Mouse (Mus musculus) brain, embryonic 18.5 days (tissue): ENCODE results near the gene Gh.

ENCODE experiments used
- DNase-seq: peaks from one replicate; pipeline ENCODE4 v3.0.0-alpha.2; 2012; ENCODE audit warnings: low read depth, low spot score

Gh gene

DNA sequence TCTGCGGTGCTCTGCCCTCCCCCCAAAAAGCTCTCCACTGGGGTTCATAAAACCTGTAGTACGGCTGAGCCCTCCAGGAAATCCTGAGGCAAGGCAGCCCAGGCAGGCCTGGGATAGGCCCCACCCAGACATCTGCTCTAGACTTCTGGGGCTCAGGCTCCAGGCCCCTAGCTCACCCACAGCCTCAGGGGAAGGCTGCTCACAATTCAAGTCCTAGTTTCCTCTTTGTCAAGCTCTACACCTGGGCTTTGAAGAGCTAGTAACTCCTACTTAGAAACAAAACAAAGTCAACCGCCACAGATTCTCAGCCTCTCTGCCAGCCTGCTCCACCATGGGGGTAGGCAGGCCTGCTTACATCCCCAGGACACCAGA lies 32.6 kb downstream of the Gh start:
- DNase-seq, result no peak

DNA sequence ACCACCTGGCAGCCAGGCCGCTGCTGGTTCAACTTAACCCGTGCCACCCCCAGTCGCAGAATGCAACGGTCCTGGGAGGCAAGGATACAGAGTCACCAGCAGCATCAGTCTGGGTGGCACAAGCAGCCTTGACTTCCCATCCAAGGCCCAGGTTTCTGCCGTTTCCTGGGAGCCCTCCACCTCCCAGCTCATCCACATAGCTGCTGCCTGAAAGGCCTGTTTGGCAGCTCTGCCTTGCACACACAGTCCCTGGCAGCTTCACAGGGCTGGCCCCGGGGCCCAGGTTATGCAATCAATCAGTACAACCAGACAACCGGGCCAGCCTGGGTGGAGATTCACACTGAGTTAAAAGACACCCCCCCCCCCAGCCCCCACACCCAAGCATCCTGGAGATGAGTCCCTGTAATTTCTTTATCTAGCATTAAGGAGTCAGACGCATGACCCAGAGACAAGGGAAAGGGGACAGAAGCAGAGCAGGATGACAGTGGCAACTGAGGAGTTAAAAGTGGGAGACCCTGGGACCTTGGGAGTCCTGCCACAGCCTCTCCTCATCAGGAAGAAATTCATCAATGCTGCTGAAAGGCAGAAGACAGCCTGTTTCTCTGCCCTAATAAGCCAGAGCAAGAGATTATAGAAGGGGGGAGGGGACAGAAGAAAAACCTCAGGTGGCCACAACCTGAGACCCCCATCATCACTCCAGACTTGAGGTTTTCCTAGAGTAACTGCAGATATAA lies 33.2 kb downstream of the Gh start:
- DNase-seq, result no peak

DNA sequence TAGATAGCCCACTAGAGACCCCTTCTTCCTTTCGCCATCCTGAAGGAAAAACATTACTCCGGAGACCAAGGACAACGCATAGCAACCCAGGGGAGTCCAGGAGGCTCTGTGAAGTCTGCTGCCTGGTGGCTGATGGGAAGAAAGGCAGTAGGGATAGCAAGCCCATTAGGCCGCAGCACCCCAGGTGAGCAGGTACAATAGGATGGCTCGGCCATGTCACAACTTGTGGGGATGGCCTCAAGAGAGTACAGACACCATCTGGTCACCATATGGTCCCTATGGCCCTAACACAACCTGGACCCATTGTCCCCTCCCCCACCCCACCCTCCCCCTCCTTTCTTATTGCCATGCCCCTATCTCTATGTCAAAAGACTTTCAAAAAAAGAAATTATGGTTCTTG lies 33.8 kb downstream of the Gh start:
- DNase-seq, result no peak

DNA sequence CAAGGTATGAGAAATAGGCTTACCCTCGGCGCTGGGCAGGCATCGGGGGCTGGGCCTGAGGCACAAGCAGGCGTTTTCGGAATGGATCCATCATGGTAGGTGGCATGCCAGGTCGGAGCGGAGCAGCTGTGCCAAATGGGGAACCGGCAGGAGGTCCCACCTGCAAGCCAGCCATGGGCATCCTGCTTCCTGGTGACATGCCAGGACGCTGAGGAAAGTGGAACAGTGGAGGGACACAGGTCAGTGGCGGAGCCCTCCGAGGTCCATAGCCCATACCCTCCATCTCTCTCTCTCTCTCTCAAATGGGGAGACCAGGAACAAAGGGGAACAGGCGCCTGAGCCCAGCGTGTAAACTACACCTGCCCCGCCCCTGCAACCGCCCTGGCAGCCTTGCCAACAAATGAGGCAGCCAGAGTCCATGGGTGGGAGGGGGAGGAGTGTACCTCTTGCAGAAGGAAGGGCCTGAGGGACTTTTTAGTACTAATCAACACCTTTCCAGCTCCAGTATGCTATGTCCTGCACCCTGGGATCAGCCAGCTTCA lies 34.3 kb downstream of the Gh start:
- DNase-seq, result no peak

DNA sequence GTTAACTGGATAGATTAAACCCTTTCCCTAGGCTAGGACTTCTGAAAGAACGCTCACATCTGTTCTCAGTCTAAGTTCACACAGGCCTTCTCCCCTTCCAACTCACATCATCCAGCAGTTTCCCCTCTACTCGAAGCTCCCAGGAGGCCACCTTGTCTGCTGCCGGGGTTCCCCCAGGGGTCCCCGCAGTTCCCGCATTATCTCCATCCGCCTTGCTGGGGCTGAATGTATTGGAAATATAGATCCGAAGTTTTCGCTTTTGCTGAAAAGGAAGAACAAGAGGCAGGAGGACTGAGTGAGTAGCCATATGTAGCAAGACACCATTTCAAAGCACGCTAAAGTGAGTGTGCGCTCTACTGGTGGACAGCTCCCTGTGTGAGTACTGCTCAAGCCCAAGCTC lies 35.2 kb downstream of the Gh start:
- no peak for DNase-seq

DNA sequence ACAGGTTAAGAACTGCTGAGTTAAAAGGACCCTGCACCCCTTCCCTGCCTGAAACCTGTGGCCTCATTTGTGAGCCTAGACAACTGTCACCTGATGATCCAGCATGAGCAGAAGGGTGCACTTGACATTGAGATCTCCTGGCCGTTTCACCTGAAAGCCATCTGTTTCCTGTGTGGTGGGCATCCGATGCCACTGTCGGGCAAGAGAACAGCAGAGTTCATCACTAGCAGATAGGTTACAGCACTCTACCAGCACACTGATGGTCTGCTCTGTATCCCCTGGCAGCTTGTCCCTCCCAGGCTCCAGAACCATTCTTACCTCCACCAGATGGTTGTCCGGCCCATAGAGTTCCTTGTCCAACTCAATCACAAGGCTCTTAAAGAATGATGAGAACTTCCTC lies 36.1 kb downstream of the Gh start:
- DNase-seq, result no peak

DNA sequence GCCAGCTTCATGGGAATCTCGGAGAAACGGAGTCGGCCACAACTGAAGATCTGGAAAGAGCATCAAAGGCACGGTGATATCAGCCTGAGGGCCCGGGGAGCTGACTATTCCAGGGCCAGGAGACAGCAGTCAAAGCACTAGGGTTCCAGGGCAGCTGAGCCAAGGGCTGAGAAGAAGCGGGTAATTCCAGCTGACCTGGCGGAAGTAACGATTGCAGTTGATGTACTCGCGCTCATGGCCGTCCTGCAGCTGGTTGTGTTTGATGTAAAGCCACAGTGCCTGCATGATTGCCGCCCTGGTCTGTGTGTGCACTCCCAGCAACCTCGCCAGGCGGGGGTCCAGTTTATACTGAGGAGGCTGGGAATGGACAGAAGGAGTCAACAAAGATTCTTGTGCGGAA lies 36.7 kb downstream of the Gh start:
- no peak for DNase-seq

DNA sequence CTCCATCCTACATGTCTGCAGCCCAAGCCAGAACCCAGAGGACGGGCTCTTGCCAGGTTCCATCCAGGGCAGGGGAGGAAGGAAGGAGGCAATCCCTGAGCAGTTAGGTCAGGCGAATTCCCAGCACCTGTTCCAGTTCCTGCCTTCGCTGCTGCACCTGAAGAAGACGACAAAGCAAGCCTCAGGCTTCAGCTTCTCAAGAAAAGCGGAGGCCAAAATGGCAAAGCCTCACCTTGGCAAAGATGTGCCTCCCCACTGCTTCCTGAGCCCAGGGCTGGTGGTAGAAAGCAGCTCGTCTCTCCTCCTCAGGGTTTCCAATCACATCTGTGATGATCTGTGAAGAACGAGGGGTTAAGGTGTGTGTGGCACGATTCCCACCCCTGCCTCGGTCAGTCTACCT lies 37.7 kb downstream of the Gh start:
- no peak for DNase-seq

DNA sequence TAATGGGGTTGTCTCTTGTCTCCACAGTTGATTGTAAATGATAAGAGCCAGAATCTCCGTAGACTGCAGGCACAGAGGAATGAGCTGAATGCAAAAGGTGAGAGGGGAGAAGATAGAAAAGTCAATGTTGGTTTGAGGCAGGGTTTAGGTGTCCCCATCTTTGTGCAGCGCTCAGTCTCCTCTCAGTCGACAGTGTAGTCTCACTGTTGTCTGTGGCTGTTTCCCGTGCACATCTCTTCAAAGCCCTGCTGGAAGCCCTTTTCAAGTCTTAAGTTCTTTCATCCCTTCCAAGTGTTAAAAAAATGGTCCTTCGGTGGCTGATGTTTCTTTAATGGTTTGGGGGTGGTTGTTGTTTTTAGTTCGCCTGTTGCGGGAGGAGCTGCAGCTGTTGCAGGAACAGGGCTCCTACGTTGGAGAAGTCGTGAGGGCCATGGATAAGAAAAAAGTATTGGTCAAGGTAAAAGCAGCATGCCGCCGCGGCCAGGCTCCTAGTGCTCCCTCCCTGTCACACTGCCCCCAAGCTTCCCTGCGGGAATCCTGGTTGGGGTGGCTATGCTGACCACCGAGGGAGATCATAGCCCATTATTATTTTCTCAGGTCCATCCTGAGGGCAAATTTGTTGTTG lies 40.7 kb downstream of the Gh start:
- no peak for DNase-seq

DNA sequence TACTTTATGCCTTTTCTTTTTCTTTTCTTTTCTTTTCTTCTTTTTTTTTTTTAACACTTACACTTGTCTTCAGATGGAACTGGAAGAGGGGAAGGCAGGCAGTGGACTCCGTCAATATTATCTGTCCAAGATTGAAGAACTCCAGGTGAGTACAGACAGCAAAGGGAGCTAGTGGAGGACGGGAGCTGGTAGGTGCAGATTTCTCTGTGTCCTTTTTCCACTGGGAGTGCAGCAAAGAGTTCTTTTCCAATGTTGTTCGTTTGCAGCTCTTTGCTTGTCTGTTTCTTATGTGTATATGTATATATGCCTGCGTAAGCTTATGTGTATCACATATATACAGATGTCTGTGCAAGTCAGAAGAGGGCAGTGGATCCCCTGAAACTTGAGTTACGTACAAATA lies 44.9 kb downstream of the Gh start:
- DNase-seq, result no peak

DNA sequence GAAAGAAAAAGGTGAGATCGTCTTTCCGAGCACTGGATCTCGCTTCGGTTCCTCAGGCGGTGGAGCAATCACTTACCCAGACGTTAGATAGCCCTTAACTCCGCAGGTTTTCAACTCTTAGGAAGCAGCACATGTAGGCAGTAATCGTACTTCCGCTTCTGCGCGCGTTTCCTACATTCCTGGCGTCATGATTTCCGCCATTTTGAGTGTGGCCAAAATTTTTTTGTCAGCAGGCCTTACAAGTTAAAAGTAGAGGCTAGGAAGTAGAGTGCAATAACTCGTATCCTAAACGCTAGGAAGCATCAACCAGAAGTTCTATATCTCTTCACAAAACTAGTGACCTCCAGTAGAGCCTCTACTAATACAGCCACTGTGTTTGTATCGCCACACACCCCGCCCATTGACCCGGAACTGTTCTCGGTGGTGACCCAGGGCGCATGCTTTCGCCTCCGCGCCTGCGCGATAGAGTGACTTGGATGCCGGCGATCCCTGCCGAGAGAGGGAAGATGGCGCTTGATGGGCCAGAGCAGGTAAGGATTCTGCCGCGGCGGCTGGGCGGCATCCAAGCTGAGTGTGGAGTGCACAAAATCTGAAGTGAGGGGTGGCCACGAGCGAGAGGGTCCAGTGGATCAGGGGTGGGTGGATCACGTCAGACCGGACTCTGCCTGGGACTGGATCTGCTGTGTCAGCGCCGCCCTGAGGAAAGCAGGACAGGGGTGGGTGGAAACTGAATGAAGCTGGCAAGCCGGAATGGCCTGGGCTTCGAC lies 45.8 kb downstream of the Gh start, which contains the start of the genes Ftsj3 and Psmc5:
Gene Ftsj3 (minus strand): TSS at position 395 of the 767 bp plus-strand sequence.
Gene Psmc5 (plus strand): TSS at position 470 of the 767 bp plus-strand sequence.
- DNase-seq, result peak; percentile 87

DNA sequence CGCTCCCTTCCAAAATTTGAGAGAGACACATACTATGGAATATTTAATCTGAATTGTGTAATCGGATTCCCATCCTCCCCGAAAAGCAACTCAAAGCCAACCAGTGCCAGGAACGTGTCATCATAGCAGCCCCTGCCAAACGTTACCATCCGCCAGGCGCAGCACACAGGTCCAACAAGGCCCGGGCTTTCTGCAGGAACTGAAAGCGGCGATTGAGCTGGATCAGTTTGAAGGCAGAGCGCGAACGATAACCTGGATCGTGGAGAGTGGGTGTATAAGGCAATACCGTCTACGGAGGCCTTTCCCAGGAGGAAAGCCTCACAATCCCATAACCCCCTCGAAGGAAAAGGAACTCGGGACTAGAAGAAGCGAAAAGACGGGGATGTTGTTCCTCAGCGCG lies 46.5 kb downstream of the Gh start:
- no peak for DNase-seq

DNA sequence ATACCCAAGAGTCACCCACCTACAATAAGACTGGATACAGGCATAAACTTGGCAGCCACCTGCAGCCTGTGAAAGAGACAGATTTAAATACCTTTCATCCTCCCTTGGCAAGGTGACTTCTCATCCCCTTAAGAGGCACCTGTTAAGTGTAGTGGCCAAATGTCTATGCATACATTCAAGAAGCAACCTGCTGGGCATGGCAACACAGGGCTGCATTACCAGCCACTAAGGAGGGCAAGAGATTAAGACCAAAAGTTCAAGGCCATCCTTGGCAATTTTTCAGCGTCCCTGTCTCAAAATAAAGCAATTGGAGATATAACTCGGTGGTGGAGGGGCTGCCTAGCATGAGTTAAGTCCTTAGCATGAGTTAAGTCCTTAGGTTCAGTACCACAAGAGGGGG lies 46.9 kb downstream of the Gh start:
- DNase-seq, result no peak
